Mouse (Mus musculus) liver, embryonic 14.5 days (tissue): ENCODE measurements around the gene Prox2. TPM values are rescaled to one million over a fixed set of nuclear protein-coding genes. Genes with fewer than 3 reads are reported as not detected.

Experiments
- ATAC-seq: fragments of 200-750 bp; cut with Nextera tagmentation; 2 replicates; pipeline ENCODE4 v1.8.0; 2017; ENCODE audit warnings: moderate number of reproducible peaks, mild to moderate bottlenecking, moderate library complexity; ENCODE audit not compliant: insufficient read depth
- DNase-seq, 3 experiments: peaks; one replicate each; pipeline ENCODE4 v3.0.0-alpha.2; 2012 to 2013; ENCODE audit warnings: low read depth in 3 of 3, low spot score in 3 of 3
- H3K27ac ChIP-seq: fragments of 300-500 bp; sonication (generic); 2 replicates; pipeline ENCODE4 v1.5.1; 2014; ENCODE audit warnings: moderate library complexity, mild to moderate bottlenecking, control low read depth, inconsistent platforms
- H3K27me3 ChIP-seq: fragments of 300-500 bp; sonication (generic); 2 replicates; pipeline ENCODE4 v1.6.1; 2014; ENCODE audit warnings: mild to moderate bottlenecking, low read length, moderate library complexity; ENCODE audit not compliant: control insufficient read depth, insufficient read depth
- H3K36me3 ChIP-seq: fragments of 300-500 bp; sonication (generic); replicated peaks from 2 replicates; pipeline ENCODE4 v1.6.1; 2014; ENCODE audit warnings: low read depth; ENCODE audit not compliant: control insufficient read depth, insufficient read depth
- H3K4me1 ChIP-seq, 2 experiments: fragments of 200-500 bp in 1 of 2; fragments of 300-500 bp in 1 of 2; sonication (generic) in 1 of 2; replicated peaks; 2 replicates each; pipeline ENCODE4 v1.6.1; 2012 to 2014; ENCODE audit warnings: antibody characterized with exemption in 1 of 2, inconsistent platforms in 1 of 2, low read length in 1 of 2; ENCODE audit not compliant: control insufficient read depth in 2 of 2, insufficient read depth in 2 of 2
- H3K4me2 ChIP-seq: fragments of 300-500 bp; sonication (generic); 2 replicates; pipeline ENCODE4 v1.6.1; 2014; ENCODE audit warnings: low read depth, mild to moderate bottlenecking, control low read depth, moderate library complexity
- H3K4me3 ChIP-seq, 2 experiments: fragments of 200-500 bp in 1 of 2; fragments of 300-500 bp in 1 of 2; sonication (generic) in 1 of 2; 2 replicates each; pipeline ENCODE4 v1.5.1; 2012 to 2014; ENCODE audit warnings: low read depth in 2 of 2, low read length in 2 of 2, mild to moderate bottlenecking in 2 of 2, control low read depth in 1 of 2, inconsistent platforms in 1 of 2, moderate library complexity in 1 of 2; ENCODE audit not compliant: insufficient read depth in 1 of 2
- H3K9ac ChIP-seq: fragments of 300-500 bp; sonication (generic); replicated peaks from 2 replicates; pipeline ENCODE4 v1.6.1; 2014; ENCODE audit warnings: mild to moderate bottlenecking, control low read depth, moderate library complexity
- H3K9me3 ChIP-seq: fragments of 300-500 bp; sonication (generic); 2 replicates; pipeline ENCODE4 v1.6.1; 2016; ENCODE audit warnings: low read length, mixed read lengths; ENCODE audit not compliant: control insufficient read depth
- CTCF ChIP-seq: IDR thresholded peaks from 2 replicates; pipeline ENCODE4 v1.5.1; 2016; ENCODE audit warnings: antibody characterized with exemption, low read depth, control low read depth
- EP300 ChIP-seq: IDR thresholded peaks from 2 replicates; pipeline ENCODE4 v1.6.1; 2016; ENCODE audit warnings: antibody characterized with exemption, low read depth
- WGBS: fragments of 180-500 bp; shearing (Covaris S2); extraction: QIAGEN DNeasy Blood & Tissue Kit; methylation state at CpG from one replicate; pipeline ENCODE4 v1.1.7; 2014; ENCODE audit not compliant: insufficient replicate concordance; 5-methylcytosine and 5-hydroxymethylcytosine counted together
- polyA plus RNA-seq, 2 experiments: library from polyadenylated mRNA; depleted of rRNA in 1 of 2; stranded (reverse) in 1 of 2; unstranded in 1 of 2; fragments of >200 nt; fragmentation: Nextera tagmentation in 1 of 2; extraction: Ambion mirVana in 1 of 2; gene quantifications; 2 replicates each; pipeline versions ENCODE4 v1.2.1 to v1.2.3; 2012 to 2014

Gene Prox2
- polyA plus RNA-seq, 2 experiments, result 1.2 to 2.8 TPM

DNA sequence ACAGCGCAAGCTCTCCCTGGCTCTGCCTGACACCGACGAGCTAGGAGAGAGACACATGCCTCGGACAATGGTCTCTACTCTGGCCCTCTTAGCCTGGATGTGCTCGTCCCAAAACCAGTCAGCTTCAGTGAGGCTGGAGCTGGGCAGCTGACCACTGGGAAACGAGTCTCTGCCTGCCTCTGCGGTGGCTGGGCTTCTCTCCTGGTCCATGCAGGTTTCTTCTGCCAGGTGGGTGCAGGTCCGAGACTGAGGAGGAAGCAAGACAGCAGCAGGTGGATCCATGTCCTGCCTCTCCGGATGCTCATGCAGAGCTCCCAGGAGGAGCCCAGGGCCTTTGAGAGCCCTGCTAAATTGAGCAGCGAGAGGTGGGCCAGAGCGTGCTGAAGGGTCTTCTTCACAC is 15.4 kb downstream of the Prox2 start:
- no peaks in the 10 kb centered on the region for H3K36me3 ChIP-seq
- WGBS, result 82% methylated on average over 11 of the region's 11 CpGs
- no peak overlapping the region for H3K9ac ChIP-seq
- ATAC-seq, result no peak
- H3K27ac ChIP-seq, result no peak overlapping the region
- peaks cover 4 to 17% of the 10 kb centered on the region in 2 experiments; a peak in 2 of 4 replicates for H3K4me1 ChIP-seq
- no peaks in the 10 kb centered on the region for H3K9me3 ChIP-seq
- no peaks in the 10 kb centered on the region for H3K27me3 ChIP-seq
- TF ChIP-seq EP300 (no peak), CTCF (no peak)
- no peak overlapping the region for H3K4me2 ChIP-seq
- no peak for DNase-seq
- no peak overlapping the region for H3K4me3 ChIP-seq

DNA sequence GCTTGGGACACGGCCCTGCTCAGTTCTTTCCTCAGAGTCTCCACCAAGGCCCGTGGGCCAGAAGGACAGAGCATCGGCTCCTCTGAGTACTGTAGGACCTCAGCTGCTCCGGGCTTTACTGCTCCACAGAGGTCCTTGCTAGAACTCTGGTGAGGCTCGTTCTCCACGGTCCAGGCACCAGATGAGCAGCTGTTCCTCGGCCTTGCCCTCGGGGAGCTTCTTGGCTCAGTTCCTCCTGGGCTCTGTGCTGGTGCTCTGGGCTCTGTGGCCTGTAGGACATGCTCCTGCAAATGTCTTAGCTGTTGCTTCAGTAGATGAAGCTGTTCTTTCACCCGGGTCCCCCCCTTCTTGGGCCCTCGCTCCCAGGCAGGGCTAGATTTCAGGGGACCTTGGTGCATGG is 15.9 kb downstream of the Prox2 start:
- Histone ChIP-seq H3K27ac (no peak overlapping the region), H3K4me2 (no peak overlapping the region), H3K9me3 (no peaks in the 10 kb centered on the region), H3K9ac (no peak overlapping the region), H3K4me3 (no peak overlapping the region), H3K36me3 (no peaks in the 10 kb centered on the region), H3K4me1 (peaks cover 4 to 17% of the 10 kb centered on the region in 2 experiments; a peak in 2 of 4 replicates), H3K27me3 (no peaks in the 10 kb centered on the region)
- no peak for DNase-seq
- 73% methylated on average over 10 of the region's 10 CpGs for WGBS
- no peak for TF ChIP-seq CTCF
- no peak for TF ChIP-seq EP300
- no peak for ATAC-seq

DNA sequence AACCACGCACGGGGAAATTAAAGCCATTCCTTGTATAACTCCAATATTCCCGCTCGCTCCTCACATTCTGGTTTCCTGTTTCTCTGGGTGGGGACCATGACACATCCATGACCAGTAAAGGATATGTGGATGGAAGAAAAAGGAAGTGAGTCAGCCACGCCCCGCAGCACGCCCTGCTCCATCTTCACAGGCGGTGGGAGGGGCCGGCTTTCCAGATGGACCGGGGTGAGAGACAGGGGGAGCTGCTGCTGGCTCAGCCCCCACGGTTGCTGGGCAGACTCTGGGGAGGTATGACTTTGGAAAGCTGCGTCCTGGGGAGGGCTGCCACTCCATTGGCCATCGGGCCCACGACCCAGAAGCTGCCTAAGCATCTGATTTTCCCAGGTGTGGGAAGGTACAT is 16.5 kb downstream of the Prox2 start:
- no peak for ATAC-seq
- Histone ChIP-seq H3K4me2 (no peak overlapping the region), H3K27ac (no peak overlapping the region), H3K4me1 (peaks cover 4 to 17% of the 10 kb centered on the region in 2 experiments; a peak in 2 of 4 replicates), H3K4me3 (no peak overlapping the region), H3K9me3 (no peaks in the 10 kb centered on the region), H3K27me3 (no peaks in the 10 kb centered on the region), H3K36me3 (peaks cover 2% of the 10 kb centered on the region; the same call in 1 of the 2 replicates), H3K9ac (no peak overlapping the region)
- 26% methylated on average over 14 of the region's 14 CpGs for WGBS
- TF ChIP-seq EP300 (no peak), CTCF (no peak)
- no peak for DNase-seq

DNA sequence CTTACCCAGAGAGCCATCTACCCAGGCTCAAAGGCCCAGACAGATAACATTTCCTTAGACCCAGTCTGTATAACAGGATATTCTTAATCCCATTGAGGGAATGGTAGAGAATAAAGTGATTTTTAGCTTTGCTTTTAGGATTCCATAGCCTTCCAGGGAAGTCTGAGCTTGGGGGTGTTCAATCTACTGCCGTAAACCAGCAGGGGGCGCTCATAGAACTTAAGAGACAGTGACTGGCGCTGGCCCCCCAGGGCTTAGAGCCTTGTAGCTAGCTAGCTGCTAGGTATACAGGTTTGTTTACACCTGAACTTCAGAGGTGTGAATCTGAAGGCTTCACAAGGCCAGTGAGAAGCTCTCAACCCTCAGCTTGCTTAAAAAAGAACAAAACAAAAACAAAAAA is 18.3 kb downstream of the Prox2 start:
- H3K9me3 ChIP-seq, result no peaks in the 10 kb centered on the region
- no peak overlapping the region for H3K4me2 ChIP-seq
- ATAC-seq, result 0 out of 2 replicates have a peak, but pooled peaks have one; percentile 40
- peaks cover 4 to 16% of the 10 kb centered on the region in 2 experiments; a peak in 2 of 4 replicates for H3K4me1 ChIP-seq
- no peak overlapping the region for H3K27ac ChIP-seq
- 3% methylated on average over 3 of the region's 3 CpGs for WGBS
- DNase-seq, result peak; percentile 54 to 63 (median 61)
- no peak overlapping the region for H3K4me3 ChIP-seq
- no peak overlapping the region for H3K9ac ChIP-seq
- TF ChIP-seq CTCF (peak; percentile 84), EP300 (no peak)
- H3K36me3 ChIP-seq, result peaks cover 3% of the 10 kb centered on the region; the same call in 1 of the 2 replicates
- H3K27me3 ChIP-seq, result no peaks in the 10 kb centered on the region

DNA sequence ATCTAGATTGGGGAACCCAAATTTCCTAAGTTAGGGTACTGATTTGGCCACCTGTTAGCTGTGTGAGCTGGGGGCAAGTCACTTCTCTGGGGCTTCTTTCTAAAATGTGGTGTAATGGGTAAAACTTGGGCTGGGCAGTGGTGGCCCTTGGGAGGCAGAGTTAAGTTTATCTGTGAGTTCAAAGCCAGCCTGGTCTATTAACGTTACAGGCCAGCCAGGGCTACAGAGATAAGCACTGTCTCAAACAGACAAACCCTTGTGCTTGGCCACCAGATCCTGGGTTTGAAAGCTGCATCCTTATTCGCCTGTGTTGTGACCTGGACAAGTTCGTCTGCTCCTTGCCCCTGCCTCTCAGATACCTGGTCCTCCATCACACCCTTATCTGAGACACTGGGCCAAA is 19.4 kb downstream of the Prox2 start:
- ATAC-seq, result peak; percentile 72
- DNase-seq, result peak in 1 of 3 experiments; percentile 22
- H3K9ac ChIP-seq, result no peak overlapping the region
- no peak overlapping the region for H3K27ac ChIP-seq
- peaks cover 3% of the 10 kb centered on the region; the same call in 1 of the 2 replicates for H3K36me3 ChIP-seq
- H3K9me3 ChIP-seq, result no peaks in the 10 kb centered on the region
- WGBS, result 20% methylated on average over 3 of the region's 3 CpGs
- peaks cover 4 to 15% of the 10 kb centered on the region in 2 experiments; a peak in 2 of 4 replicates for H3K4me1 ChIP-seq
- H3K4me3 ChIP-seq, result no peak overlapping the region
- TF ChIP-seq CTCF (no peak), EP300 (peak; percentile 57; the same call in 1 of the 2 replicates)
- no peaks in the 10 kb centered on the region for H3K27me3 ChIP-seq
- no peak overlapping the region for H3K4me2 ChIP-seq
